Mouse (Mus musculus): Measurements from ENCODE around the gene Raver1.

Raver1 gene

DNA sequence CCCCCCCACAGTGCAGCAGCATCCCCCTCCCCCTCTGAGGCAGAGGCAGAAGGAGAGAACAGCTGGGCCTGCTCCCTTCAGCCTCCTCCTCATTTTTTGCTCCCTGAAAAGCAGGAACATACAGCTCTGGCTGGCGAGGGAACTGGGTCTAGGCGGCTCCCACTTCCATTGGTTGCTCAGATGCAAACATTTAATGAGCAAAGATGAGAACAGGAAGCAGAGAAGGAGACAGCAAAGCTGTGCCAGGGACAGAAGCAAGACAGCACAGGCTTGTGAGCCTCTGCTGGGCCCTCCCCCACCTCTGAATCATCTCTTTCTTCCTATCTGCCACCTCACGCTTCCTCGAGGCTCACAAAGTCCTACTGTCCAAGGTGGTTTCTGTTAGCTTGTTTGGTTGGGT lies 50.5 kb downstream of the Raver1 start:
- peak; percentile 87 to 89 for DNase-seq (ENCODE audit: low spot score in 2 of 2)

DNA sequence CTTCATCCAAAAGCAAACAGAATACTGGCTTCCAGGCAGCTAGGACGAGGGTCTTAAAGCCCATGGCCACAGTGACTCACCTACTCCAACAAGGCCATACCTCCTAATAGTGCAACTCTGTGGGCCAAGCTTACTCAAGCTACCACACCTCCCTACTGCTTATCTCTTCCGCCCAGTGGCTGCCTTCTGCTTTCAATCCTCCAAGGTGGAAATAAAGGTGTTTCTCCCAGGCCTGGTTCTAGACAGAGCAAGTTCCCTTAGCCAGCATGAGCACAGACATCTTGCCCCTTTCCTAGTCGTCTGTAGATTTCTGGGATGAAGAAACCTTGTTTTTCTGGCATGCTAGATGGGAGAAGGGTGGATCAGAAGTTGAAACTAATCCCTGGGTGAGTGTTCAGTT lies 52.0 kb downstream of the Raver1 start:
- no peak for DNase-seq (ENCODE audit: low spot score in 2 of 2)

DNA sequence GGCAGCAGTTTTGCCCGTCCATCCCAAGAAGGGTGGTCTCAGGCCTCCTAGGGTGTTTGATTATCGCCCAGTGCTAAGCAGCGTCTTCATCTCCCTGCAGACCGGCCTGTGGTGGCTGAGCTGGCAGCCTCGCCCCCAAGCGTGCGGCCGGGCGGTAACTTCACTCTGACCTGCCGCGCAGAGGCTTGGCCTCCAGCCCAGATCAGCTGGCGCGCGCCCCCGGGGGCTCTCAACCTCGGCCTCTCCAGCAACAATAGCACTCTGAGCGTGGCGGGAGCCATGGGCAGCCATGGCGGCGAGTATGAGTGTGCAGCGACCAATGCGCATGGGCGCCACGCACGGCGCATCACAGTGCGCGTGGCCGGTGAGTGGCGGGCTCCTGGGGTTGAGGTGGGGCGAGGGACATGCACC lies 54.3 kb downstream of the Raver1 start:
- DNase-seq (ENCODE audit: low spot score in 2 of 2), result peak in 1 of 2 experiments; percentile 29

DNA sequence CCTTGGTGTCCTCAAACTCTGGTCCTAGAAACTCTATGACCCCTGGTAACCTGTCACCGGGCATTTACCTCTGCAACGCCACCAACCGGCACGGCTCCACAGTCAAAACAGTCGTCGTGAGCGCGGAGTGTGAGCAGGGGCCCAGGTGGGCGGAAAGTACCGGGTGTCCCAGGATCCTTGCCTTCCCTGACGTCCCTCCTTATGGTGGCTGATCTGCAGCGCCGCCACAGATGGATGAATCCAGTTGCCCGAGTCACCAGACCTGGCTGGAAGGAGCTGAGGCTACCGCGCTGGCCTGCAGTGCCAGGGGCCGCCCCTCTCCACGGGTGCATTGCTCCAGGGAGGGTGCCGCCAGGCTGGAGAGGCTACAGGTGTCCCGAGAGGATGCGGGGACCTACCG lies 55.1 kb downstream of the Raver1 start:
- peak in 1 of 2 experiments; percentile 25 for DNase-seq (ENCODE audit: low spot score in 2 of 2)

GRCm38 (mm10) chr9:21036161-21036560 lies 55.6 kb downstream of the Raver1 start:
- DNase-seq (ENCODE audit: low spot score in 2 of 2), result peak in 1 of 2 experiments; percentile 5

DNA sequence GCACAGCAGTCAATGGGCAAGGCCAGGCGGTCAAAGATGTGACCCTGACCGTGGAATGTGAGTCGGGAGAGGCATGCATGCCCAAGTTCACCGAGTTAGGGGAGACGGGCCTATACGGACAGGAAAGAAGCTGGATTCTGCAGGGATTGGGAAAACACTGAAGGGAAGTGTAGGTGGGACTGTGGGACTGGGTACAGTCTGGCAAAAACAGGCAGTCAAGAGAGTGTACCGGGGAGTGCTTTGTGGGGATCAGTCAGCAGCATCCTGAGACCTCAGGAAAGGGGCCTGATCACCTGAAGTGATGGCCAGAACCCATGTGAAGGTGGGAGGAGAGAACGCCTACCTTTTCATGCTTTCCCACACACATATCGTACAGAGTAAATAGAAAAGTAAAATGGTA lies 56.2 kb downstream of the Raver1 start:
- DNase-seq (ENCODE audit: low spot score in 2 of 2), result peak in 1 of 2 experiments; percentile 18

GRCm38 (mm10) chr9:21034481-21035085 lies 57.2 kb downstream of the Raver1 start:
- no peak for DNase-seq (ENCODE audit: low spot score in 2 of 2)

- peak in 1 of 2 experiments; percentile 74 for DNase-seq (ENCODE audit: low spot score in 2 of 2)
Observed at GRCm38 (mm10) chr9:21033136-21033535, 58.7 kb downstream of the Raver1 start.

DNA sequence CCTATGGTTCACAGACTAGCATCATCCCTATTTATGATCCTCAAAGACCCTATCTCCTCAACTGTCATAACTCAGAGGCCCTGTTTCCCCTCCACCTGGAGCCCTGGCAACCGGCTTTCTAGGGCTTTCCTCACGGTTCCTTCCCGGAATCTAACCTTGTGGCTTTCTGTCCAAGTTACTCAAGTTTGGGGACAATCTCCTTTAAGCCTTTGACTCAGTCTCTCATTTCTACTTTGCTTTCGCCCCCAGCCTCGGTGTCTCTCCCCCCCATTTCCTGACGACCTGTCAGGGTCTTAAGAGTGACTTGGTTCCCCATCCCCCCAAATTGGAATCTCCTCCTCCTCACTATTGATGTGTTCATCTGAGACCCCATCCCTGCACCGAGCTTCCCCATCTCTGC lies 59.3 kb downstream of the Raver1 start:
- no peak for DNase-seq (ENCODE audit: low spot score in 2 of 2)

DNA sequence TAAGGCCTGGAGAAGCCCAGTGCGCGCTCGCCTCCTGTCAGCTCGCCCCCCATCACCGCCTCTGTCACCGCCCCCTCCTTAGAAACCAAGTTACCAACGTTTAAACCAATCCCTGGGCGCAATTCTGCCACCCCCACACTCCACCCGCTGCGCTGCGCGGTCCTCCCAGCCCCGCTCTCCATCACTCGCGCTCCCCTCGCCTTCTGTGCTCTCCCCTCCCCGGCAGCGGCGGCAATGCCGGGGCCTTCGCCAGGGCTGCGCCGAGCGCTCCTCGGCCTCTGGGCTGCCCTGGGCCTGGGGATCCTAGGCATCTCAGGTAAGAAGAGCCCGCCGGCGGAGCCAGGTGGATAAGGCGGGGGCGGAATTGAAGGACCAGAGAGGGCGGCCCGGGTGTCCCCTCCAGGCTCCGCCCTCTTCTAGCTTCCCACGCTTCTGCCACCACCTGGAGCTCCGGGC lies 59.9 kb downstream of the Raver1 start, which contains the start of gene Icam5:
Gene Icam5 (plus strand): TSS at position 178 of the 456 bp plus-strand sequence.
- DNase-seq (ENCODE audit: low spot score in 2 of 2), result peak; percentile 83 to 87

GRCm38 (mm10) chr9:21031251-21031895 lies 60.4 kb downstream of the Raver1 start:
- peak; percentile 87 for DNase-seq (ENCODE audit: low spot score in 2 of 2)

GRCm38 (mm10) chr9:21030781-21031250 lies 61.0 kb downstream of the Raver1 start:
- peak; percentile 74 to 92 for DNase-seq (ENCODE audit: low spot score in 2 of 2)

DNA sequence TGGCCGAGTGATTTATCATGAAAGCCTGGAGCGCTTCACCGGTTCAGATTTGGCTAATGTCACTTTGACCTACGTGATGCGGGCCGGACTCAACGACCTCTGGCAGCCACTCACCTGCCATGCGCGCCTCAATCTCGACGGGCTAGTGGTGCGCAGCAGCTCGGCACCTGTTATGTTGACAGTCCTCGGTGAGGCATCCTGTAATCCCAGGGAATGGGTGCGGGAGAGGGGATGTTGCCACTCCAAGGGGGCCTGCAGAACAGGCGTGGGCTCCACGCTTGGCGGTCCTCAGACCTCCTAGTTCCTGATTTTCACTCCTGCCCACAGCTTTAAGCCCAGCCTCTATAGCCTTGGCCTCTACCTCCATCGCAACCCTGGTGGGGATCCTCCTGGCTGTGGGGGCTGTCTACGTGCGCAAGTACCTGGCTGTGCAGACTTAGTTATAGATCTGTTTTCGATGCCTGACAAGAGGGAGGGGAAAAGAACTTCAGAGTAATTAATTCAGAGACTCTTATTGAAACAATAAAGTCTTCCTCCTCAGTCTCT lies 61.7 kb downstream of the Raver1 start:
- no peak for DNase-seq (ENCODE audit: low spot score in 2 of 2)

GRCm38 (mm10) chr9:21029291-21030054 lies 62.3 kb downstream of the Raver1 start, which contains the start of gene Icam4:
Gene Icam4, plus strand, starts transcription at chr9:21029373.
- peak in 1 of 2 experiments; percentile 80 for DNase-seq (ENCODE audit: low spot score in 2 of 2)

DNA sequence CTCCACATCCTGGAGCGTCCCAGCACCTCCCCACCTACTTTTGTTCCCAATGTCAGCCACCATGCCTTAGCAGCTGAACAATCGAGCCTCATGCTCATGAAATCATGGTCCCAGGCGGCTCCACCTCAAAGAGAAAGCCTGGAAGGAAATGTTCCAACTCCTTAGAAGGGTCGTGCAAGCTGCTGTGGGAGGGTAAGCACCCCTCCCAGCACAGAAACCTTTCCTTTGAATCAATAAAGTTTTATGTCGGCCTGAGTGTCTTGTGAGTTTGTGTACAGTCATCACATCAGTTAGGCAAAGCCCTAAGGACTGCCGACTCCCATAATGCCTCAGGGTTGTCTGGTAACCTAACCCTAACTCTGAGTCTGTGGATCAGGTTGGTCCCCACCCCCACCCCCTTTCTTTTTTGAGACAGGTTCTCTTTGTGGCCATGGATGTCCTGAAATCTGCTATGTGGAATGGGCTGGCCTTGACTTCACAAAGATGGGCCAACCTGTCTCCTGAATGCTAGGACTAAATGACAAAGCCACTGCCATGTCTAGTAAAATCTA lies 63.2 kb downstream of the Raver1 start:
- DNase-seq (ENCODE audit: low spot score in 2 of 2), result no peak

GRCm38 (mm10) chr9:21027774-21028290 lies 64.0 kb downstream of the Raver1 start:
- no peak for DNase-seq (ENCODE audit: low spot score in 2 of 2)

DNA sequence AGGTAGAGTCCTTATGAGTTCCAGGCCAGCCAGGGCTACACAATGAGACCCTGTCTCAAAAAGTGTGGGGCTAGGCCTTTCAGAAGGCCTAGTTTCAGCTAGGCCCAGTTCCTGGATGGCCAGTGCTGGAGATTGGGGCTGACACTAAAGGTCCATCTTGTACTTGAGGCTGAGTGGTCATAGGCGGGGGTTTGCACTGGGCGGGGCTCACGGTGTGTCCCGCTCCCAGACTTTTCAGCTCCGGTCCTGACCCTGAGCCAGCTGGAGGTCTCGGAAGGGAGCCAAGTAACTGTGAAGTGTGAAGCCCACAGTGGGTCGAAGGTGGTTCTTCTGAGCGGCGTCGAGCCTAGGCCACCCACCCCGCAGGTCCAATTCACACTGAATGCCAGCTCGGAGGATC lies 65.0 kb downstream of the Raver1 start:
- DNase-seq (ENCODE audit: low spot score in 2 of 2), result no peak

- DNase-seq (ENCODE audit: low spot score in 2 of 2), result no peak
Observed at GRCm38 (mm10) chr9:21025258-21025810, 66.5 kb downstream of the Raver1 start.

Measured in left cerebral cortex, adult 9 months (tissue).